Mouse (Mus musculus): ENCODE data around the gene Tymp.

GRCm38 (mm10) chr15:89376957-89377356, at the start of gene Tymp:
- no peak for TF ChIP-seq EP300 (IDR thresholded peaks at IDR 0.05; ENCODE audit: insufficient read depth, low read depth, low read length)
- TF ChIP-seq CTCF (IDR thresholded peaks at IDR 0.05; ENCODE audit: low read depth, low read length), result no peak

Data from ES-Bruce4 (cell line).